Mouse (Mus musculus) cerebellum, postnatal 36 days (tissue): Measurements from ENCODE around the gene Spink2.
"Not testable (repeated sequence)": the region's sequence is repeated elsewhere in the genome, so short reads cannot be mapped to it uniquely, and the experiment has no call there.

Source experiments
- DNase-seq, 2 experiments: peaks; one replicate each; pipeline ENCODE4 v3.0.0; 2021 to 2022; ENCODE audit warnings: mixed read lengths in 2 of 2

Gene Spink2

DNA sequence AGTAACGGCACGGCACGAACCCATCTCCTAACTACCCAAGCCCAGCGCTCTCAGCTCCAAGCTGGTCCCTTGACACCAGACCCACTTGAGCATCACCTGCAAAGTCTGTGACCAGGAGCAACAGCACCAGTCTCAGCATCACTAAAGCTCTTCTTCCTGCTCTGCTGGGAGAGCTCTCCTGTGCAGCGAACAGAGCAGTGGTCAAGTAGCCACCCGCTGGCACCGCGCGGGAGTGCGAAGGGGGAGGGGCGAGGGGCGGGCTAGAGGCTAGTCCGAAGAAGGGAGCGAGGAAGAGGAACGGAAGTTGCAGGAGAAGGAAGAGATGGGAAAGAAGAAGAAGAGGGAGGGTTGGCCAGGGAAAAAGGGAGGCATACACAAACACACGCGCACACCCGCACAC is at the start of gene Spink2:
Gene Spink2, minus strand, starts transcription at position 236 of the 400 bp plus-strand sequence.
- DNase-seq: no peak

DNA sequence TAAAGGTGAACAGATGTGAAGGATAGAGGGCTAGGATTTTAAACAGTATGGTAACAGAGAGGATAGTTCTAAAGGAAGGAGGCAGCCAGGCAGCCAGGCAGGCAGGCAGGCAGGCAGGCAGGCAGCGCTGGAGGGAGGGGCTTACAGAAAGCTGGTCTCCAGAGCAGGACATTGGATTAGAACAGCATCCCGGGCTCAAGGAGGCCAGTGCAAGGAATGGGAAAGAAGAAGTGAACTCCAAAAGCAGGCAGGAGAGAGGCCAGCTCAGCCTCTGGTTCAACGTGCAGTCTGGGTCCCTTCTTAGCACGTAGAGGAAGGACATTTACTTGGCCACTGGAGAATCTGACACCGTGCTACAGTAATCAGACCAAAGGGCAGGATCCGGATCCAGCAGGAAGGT is 48.9 kb upstream of the Spink2 start:
- no peak for DNase-seq

- no peak for DNase-seq
Observed at GRCm38 (mm10) chr5:77259315-77259714, 48.0 kb upstream of the Spink2 start.

GRCm38 (mm10) chr5:77257603-77258002 is 46.3 kb upstream of the Spink2 start:
- no peak for DNase-seq

DNA sequence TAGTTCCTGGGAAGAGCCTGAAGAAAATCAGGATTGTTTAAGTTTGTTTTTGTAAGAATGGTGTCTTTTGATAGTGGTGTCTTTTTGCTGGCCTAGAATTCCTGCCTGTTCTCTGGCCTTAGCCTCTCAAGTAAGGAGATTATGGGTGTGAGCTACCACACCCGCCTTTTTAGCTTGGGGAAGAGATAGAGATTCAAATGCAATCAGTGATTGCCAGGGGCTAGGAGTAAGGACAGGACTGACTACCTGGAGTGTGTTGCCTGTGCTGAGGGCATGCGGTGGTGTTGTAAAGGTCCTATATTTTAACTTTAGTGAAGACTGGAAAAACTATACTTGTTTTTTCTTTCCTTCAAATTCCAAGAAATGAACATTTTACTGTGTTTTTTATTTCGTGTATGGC is 43.1 kb upstream of the Spink2 start:
- DNase-seq: no peak

GRCm38 (mm10) chr5:77253154-77253553 is 41.9 kb upstream of the Spink2 start:
- DNase-seq: no peak

DNA sequence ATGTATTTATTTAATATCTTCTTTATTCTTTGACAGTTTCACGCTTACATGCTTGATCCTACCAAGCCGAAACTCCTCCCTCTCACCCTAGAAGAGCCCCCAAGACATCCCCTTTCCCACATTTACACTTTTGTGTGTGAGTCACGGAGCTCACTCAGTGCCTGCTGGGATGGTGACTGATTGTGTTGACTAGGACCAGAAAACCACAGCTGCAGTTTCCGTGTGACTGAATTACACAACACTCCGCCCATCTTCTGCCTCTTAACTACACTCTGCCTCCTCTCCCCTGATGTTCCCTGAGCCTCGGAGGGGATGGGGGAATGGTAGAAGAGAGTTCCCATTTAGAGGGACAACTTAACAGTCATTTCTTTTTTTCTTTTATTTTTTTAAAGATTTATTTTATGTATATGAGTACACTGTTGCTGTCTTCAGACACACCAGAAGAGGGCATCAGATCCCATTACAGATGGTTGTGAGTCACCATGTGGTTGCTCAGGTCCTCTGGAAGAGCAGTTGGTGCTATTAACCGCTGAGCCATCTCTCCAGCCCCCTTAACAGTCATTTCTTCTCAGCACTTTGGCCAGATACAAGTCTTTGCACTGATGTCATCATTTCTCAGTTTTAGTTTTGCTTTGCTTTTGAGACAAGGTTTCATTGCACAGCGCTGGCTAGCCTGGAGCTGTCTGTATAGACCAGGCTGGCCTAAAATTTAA is 41.0 kb upstream of the Spink2 start:
- no peak for DNase-seq

GRCm38 (mm10) chr5:77251656-77252055 is 40.4 kb upstream of the Spink2 start:
- DNase-seq: no peak

GRCm38 (mm10) chr5:77250083-77250482 is 38.8 kb upstream of the Spink2 start:
- no peak for DNase-seq

DNA sequence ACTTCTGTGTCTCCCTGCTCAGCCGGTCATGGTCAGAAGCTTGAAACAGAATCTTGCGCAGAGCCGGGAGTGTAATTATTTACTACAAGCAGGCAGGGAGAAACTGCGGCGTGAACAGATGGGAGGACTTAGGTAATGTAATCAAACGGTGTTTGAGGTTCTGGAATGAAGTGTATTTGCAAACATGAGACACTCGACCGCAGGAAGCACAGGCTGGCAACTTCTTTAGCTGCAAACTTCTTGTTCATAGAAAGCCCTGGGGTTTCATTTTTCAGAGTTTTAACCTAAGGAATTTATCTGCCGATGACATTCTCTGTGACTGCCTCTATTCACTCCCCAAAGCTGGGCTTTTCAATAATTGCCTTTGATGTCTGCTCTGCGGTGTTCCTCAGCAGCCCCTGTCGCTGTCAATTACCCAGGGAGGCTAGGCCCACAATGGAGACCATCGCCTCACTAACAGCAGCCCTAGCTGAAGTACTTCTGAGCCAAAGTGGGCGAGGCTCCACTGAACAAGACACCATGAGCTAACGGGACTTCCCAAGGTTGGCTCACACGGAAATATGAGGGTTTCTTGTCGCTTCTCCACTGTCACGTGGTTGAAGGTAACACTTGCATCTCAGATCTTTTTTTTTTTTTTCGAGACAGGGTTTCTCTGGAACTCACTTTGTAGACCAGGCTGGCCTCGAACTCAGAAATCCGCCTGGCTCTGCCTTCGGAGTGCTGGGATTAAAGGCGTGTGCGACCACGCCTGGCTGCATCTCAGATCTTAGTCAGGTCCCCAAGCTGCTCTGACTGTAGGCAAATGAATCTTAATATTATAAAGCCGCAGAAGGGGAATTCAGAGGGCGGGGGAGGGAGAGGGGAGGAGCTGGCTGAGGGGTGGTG is 34.8 kb upstream of the Spink2 start:
- DNase-seq: no peak

DNA sequence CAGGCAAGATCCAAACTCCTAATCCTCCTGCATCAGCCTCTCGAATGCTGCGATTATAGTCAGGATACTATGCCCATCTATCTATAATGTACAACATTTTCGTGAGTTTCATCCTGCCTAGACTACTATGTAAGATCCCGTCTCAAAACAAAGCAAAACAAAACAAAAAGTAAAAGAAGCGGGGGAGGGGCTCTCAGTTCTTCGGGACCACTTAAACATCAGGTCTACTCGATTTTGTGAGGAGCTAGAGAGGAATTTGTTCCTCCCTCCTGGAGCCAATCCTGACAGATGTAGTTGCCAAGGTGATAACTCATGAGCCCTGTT is 34.2 kb upstream of the Spink2 start:
- no peak for DNase-seq

GRCm38 (mm10) chr5:77244331-77244987 is 33.2 kb upstream of the Spink2 start:
- DNase-seq: no peak

GRCm38 (mm10) chr5:77237104-77237503 is 25.8 kb upstream of the Spink2 start:
- no peak for DNase-seq

DNA sequence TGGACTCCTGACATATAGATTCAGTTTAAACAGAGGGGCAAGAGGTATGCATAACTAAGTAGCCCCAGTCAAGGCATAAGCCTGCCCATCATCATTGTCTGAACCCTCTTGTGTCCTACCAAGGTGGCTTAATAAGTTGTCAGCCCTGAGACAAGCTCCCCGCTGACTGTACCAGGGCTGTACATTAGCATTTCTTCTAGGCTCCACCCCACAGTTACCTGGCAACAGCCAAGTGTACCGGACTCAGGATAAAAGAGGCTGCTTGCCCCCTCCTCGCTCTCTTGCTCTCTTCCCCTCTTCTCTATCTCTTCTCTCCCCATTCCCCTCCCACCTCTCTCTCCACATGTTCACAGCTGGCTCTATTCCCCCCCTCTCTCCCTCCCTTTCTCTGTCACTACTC is 23.6 kb upstream of the Spink2 start:
- no peak for DNase-seq

- not testable (repeated sequence) for DNase-seq
Observed at GRCm38 (mm10) chr5:77231863-77232262, 20.6 kb upstream of the Spink2 start.

- DNase-seq: no peak
Observed at GRCm38 (mm10) chr5:77228986-77229385, 17.7 kb upstream of the Spink2 start.

GRCm38 (mm10) chr5:77223043-77223975 is 12.0 kb upstream of the Spink2 start:
- no peak for DNase-seq

GRCm38 (mm10) chr5:77217724-77218123 is 6.5 kb upstream of the Spink2 start:
- DNase-seq: no peak

GRCm38 (mm10) chr5:77217211-77217610 is 5.9 kb upstream of the Spink2 start:
- peak; percentile 53 to 69 for DNase-seq

GRCm38 (mm10) chr5:77206134-77206533 is 5.1 kb downstream of the Spink2 start:
- DNase-seq: no peak

GRCm38 (mm10) chr5:77202238-77202637 is 9.0 kb downstream of the Spink2 start:
- DNase-seq: no peak

DNA sequence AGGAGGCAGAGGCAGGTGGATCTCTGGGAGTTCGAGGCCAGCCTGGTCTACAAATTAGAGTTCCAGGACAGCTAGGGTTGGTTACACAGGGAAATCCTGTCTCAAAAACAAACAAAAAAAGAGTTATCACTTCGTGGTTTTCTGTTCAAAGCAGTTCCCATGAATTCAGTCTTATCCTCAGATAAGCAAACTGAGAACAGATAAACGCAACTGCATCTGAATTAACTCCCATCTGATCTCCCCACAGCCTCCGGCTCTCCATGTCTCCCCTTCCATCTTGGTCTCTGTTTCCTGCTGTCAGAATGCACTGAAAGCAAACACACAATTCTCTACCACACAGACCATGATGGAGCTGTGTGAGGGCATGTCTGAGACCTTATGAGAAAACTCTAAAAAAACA is 10.6 kb downstream of the Spink2 start:
- no peak for DNase-seq

DNA sequence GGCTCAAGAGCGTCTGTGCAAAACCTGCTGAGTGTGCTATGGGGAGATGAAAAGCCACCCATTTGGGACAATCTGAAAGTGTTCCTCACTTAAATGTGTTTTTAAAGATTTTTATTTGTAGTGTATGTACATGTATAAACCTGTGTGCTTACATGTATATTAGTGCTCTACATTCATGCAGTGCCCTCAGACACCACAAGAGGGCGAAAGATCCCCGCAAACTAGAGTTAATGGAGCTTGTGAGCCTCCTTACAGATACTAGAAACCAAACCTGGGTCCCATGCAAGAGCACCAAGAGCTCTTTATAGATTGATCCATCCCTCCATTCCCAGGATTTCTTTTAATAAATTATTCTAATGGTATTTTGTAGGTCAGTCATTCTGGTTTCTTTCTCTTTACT is 17.3 kb downstream of the Spink2 start:
- DNase-seq: peak in 1 of 2 experiments; percentile 12
